Mouse (Mus musculus) heart, embryonic 11.5 days (tissue): ENCODE measurements around the gene Vash1. TPM values are rescaled to one million over a fixed set of nuclear protein-coding genes. Genes with fewer than 3 reads are reported as not detected.

Experiments
- ATAC-seq: fragments of 200-750 bp; cut with Nextera tagmentation; replicated peaks from 2 replicates; pipeline ENCODE4 v1.8.0; 2017; ENCODE audit warnings: moderate library complexity; ENCODE audit not compliant: insufficient number of reproducible peaks, low FRiP score, low TSS enrichment
- H3K27ac ChIP-seq: fragments of 300-500 bp; sonication (generic); 2 replicates; pipeline ENCODE4 v1.5.1; 2014; ENCODE audit warnings: mild to moderate bottlenecking, low read depth, low read length
- H3K27me3 ChIP-seq: fragments of 300-500 bp; sonication (generic); 2 replicates; pipeline ENCODE4 v1.6.1; 2014; ENCODE audit warnings: mild to moderate bottlenecking, low read length, mixed read lengths; ENCODE audit not compliant: control insufficient read depth, insufficient read depth
- H3K36me3 ChIP-seq: fragments of 300-500 bp; sonication (generic); 2 replicates; pipeline ENCODE4 v1.6.1; 2014; ENCODE audit warnings: mild to moderate bottlenecking, low read length, moderate library complexity, mixed read lengths; ENCODE audit not compliant: control insufficient read depth, insufficient read depth
- H3K4me1 ChIP-seq: fragments of 300-500 bp; sonication (generic); 2 replicates; pipeline ENCODE4 v1.6.1; 2014; ENCODE audit warnings: low read length; ENCODE audit not compliant: control insufficient read depth, insufficient read depth
- H3K4me2 ChIP-seq: fragments of 300-500 bp; sonication (generic); 2 replicates; pipeline ENCODE4 v1.6.1; 2014; ENCODE audit warnings: mild to moderate bottlenecking, moderate library complexity
- H3K4me3 ChIP-seq: fragments of 300-500 bp; sonication (generic); 2 replicates; pipeline ENCODE4 v1.5.1; 2014; ENCODE audit warnings: low read depth, low read length
- H3K9ac ChIP-seq: fragments of 300-500 bp; sonication (generic); 2 replicates; pipeline ENCODE4 v1.6.1; 2014; ENCODE audit warnings: mild to moderate bottlenecking, low read depth, low read length, moderate library complexity
- H3K9me3 ChIP-seq: fragments of 300-500 bp; sonication (generic); replicated peaks from 2 replicates; pipeline ENCODE4 v1.6.1; 2016; ENCODE audit warnings: low read length; ENCODE audit not compliant: control insufficient read depth
- WGBS: fragments of 180-500 bp; shearing (Covaris S2); extraction: QIAGEN DNeasy Blood & Tissue Kit; methylation state at CpG from one replicate; pipeline ENCODE4 v1.1.7; 2014; ENCODE audit not compliant: insufficient replicate concordance; 5-methylcytosine and 5-hydroxymethylcytosine counted together
- polyA plus RNA-seq: library from polyadenylated mRNA; unstranded; fragments of >200 nt; fragmentation: Nextera tagmentation; extraction: Ambion mirVana; gene quantifications from 2 replicates; pipeline ENCODE4 v1.2.1, GENCODE M21; 2014

Gene Vash1
- polyA plus RNA-seq, 1 experiment from 2014 or later = 8.2 TPM

- no peaks in the 10 kb centered on the region for H3K9me3 ChIP-seq
- no peak overlapping the region for H3K4me3 ChIP-seq
- no peak overlapping the region for H3K27ac ChIP-seq
- H3K4me1 ChIP-seq = peaks cover 20% of the 10 kb centered on the region
- H3K4me2 ChIP-seq = no peak overlapping the region
- no peaks in the 10 kb centered on the region for H3K36me3 ChIP-seq
- H3K9ac ChIP-seq = no peak overlapping the region
- no peaks in the 10 kb centered on the region for H3K27me3 ChIP-seq
- WGBS = 66% methylated on average over 3 of the region's 3 CpGs
- no peak for ATAC-seq
Observed at GRCm38 (mm10) chr12:86648489-86648888, 30.0 kb upstream of the Vash1 start.

- H3K27me3 ChIP-seq = no peaks in the 10 kb centered on the region
- H3K36me3 ChIP-seq = no peaks in the 10 kb centered on the region
- no peak for ATAC-seq
- WGBS = 85% methylated on average over 8 of the region's 8 CpGs
- H3K27ac ChIP-seq = no peak overlapping the region
- no peak overlapping the region for H3K4me2 ChIP-seq
- peaks cover 16% of the 10 kb centered on the region for H3K4me1 ChIP-seq
- H3K4me3 ChIP-seq = no peak overlapping the region
- no peak overlapping the region for H3K9ac ChIP-seq
- H3K9me3 ChIP-seq = no peaks in the 10 kb centered on the region
Observed at GRCm38 (mm10) chr12:86651301-86651860, 27.1 kb upstream of the Vash1 start.

DNA sequence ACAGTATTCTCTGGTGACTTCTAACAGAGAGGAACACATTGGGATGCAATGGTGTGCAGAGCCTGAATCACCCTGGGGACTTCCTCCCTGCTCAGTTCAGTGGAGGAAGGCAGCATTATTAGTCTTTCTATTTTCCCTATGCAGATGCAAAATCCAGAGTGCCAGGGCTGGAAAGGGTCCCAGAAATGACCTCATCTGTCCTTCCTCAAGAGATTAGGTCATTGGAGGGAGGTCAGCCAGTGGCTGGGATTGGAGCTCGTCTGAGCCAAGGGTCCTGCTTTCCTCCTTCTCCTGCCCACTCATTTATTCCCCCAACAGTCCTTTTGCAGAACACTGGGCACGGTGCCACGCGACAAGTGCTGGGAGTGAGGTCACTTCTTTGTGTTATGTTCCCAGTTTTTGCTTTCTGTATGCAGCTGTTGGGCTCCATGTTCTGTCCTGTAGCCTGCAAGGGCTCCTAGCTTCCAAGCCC lies 25.9 kb upstream of the Vash1 start:
- Histone ChIP-seq H3K4me3 (no peak overlapping the region), H3K9ac (no peak overlapping the region), H3K4me1 (peaks cover 13% of the 10 kb centered on the region), H3K27ac (peak overlapping the region; percentile 70), H3K27me3 (no peaks in the 10 kb centered on the region), H3K9me3 (no peaks in the 10 kb centered on the region), H3K4me2 (no peak overlapping the region), H3K36me3 (no peaks in the 10 kb centered on the region)
- WGBS = 47% methylated on average over 4 of the region's 4 CpGs
- ATAC-seq = peak; percentile 52; the same call in 1 of the 2 replicates

- H3K4me3 ChIP-seq = no peak overlapping the region
- no peaks in the 10 kb centered on the region for H3K36me3 ChIP-seq
- no peak overlapping the region for H3K4me2 ChIP-seq
- H3K27ac ChIP-seq = 0 out of 2 replicates have a peak overlapping the region, but pooled peaks have one; percentile 50
- 37% methylated on average over 6 of the region's 6 CpGs for WGBS
- H3K27me3 ChIP-seq = no peaks in the 10 kb centered on the region
- no peak overlapping the region for H3K9ac ChIP-seq
- no peaks in the 10 kb centered on the region for H3K9me3 ChIP-seq
- ATAC-seq = no peak
- H3K4me1 ChIP-seq = peaks cover 7% of the 10 kb centered on the region
Observed at GRCm38 (mm10) chr12:86659447-86659968, 19.0 kb upstream of the Vash1 start.

- ATAC-seq = no peak
- no peak overlapping the region for H3K4me2 ChIP-seq
- no peaks in the 10 kb centered on the region for H3K36me3 ChIP-seq
- H3K4me1 ChIP-seq = peaks cover 7% of the 10 kb centered on the region
- 68% methylated on average over 2 of the region's 2 CpGs for WGBS
- no peaks in the 10 kb centered on the region for H3K27me3 ChIP-seq
- no peak overlapping the region for H3K9ac ChIP-seq
- no peak overlapping the region for H3K4me3 ChIP-seq
- H3K27ac ChIP-seq = no peak overlapping the region
- no peaks in the 10 kb centered on the region for H3K9me3 ChIP-seq
Observed at GRCm38 (mm10) chr12:86660466-86660865, 18.0 kb upstream of the Vash1 start.

- no peak overlapping the region for H3K27ac ChIP-seq
- no peak overlapping the region for H3K4me2 ChIP-seq
- no peak overlapping the region for H3K4me3 ChIP-seq
- no peaks in the 10 kb centered on the region for H3K4me1 ChIP-seq
- no peak overlapping the region for H3K9ac ChIP-seq
- no peaks in the 10 kb centered on the region for H3K27me3 ChIP-seq
- H3K36me3 ChIP-seq = no peaks in the 10 kb centered on the region
- WGBS = 57% methylated on average over 3 of the region's 3 CpGs
- no peak for ATAC-seq
- H3K9me3 ChIP-seq = no peaks in the 10 kb centered on the region
Observed at GRCm38 (mm10) chr12:86665656-86666055, 12.8 kb upstream of the Vash1 start.

DNA sequence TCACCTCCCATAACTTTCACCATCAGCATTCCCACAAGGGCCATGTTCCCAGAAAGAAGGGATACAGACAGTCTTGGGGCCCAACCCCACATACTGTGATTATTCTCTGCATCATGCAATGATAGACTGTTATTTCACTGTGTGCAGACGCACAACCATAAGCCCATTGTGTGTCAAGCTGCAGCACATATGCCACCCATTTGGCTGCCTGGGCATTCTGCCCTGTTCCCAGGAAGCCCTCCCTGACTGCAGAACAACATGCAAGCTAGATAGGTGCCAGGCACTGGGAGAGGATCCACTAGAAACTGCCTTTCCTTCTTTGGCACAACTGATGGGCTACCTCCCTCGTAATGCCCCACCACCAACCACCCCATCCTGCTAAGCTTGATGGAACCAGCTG lies 10.1 kb upstream of the Vash1 start:
- Histone ChIP-seq H3K36me3 (no peaks in the 10 kb centered on the region), H3K9me3 (no peaks in the 10 kb centered on the region), H3K4me3 (no peak overlapping the region), H3K27ac (no peak overlapping the region), H3K9ac (no peak overlapping the region), H3K4me1 (no peaks in the 10 kb centered on the region), H3K4me2 (no peak overlapping the region), H3K27me3 (no peaks in the 10 kb centered on the region)
- ATAC-seq = no peak
- 83% methylated on average over 2 of the region's 2 CpGs for WGBS

DNA sequence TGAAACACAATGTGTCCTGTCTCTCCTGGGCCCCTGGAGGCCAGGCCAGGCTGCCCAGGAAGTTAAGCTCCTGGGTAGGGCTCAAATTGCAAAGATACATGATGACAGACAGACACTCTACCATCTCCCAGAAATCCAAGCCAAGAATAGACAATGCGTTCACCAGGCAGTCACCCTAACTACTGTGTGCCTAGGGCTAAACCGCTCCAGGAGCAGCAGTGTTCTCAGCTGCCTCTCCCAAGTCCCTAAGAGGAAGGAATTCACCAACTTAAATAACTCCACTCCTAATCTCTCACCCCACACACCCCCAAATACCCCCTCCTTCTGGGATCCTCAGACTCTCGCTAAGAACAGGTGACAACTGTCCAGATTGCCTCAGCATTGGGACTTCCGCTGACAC lies 6.4 kb upstream of the Vash1 start:
- Histone ChIP-seq H3K27ac (no peak overlapping the region), H3K36me3 (no peaks in the 10 kb centered on the region), H3K9ac (no peak overlapping the region), H3K4me2 (no peak overlapping the region), H3K4me3 (no peak overlapping the region), H3K4me1 (no peaks in the 10 kb centered on the region), H3K27me3 (no peaks in the 10 kb centered on the region), H3K9me3 (no peaks in the 10 kb centered on the region; the same call in 1 of the 2 replicates)
- 54% methylated on average over 4 of the region's 4 CpGs for WGBS
- ATAC-seq = no peak

DNA sequence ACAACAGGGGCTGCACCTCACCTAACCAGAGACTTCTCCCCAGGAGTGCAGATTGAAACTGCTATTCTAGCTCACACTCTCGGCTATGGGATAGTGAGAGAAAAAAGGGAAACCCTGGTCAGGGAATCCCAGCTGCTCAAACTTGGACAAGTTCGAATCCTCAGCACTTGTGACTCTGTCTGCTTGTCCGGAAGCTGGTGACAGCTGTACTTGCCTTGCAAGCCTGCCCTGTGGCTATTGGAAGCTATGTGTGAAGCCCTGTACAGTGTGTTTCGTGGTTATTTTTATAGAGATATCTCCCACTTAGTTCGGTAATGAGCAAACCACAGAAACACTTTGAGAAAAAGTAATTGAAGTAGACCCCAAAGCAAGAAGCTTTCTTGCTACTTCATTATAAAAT lies 6.0 kb upstream of the Vash1 start:
- Histone ChIP-seq H3K4me1 (no peaks in the 10 kb centered on the region), H3K27me3 (no peaks in the 10 kb centered on the region), H3K4me3 (no peak overlapping the region), H3K27ac (no peak overlapping the region), H3K36me3 (no peaks in the 10 kb centered on the region), H3K9ac (no peak overlapping the region), H3K9me3 (no peaks in the 10 kb centered on the region; the same call in 1 of the 2 replicates), H3K4me2 (no peak overlapping the region)
- 53% methylated on average over 5 of the region's 5 CpGs for WGBS
- no peak for ATAC-seq
